Mouse (Mus musculus) olfactory bulb, adult 2 months (tissue): ENCODE results near the gene Rasa2. TPM values are rescaled to one million over a fixed set of nuclear protein-coding genes. Genes with fewer than 3 reads are reported as not detected.
"Not testable (repeated sequence)": the region's sequence is repeated elsewhere in the genome, so short reads cannot be mapped to it uniquely, and the experiment has no call there.

Experiments
- H3K27ac ChIP-seq: fragments of 200-500 bp; 2 replicates; pipeline ENCODE4 v1.5.1; 2012; ENCODE audit warnings: low read depth, low read length; ENCODE audit not compliant: insufficient read depth
- H3K4me1 ChIP-seq: fragments of 200-500 bp; 2 replicates; pipeline ENCODE4 v1.6.1; 2012; ENCODE audit warnings: low read length; ENCODE audit not compliant: control insufficient read depth, insufficient read depth
- H3K4me3 ChIP-seq: fragments of 200-500 bp; 2 replicates; pipeline ENCODE4 v1.5.1; 2012; ENCODE audit warnings: mild to moderate bottlenecking, low read depth, low read length, moderate library complexity; ENCODE audit not compliant: insufficient read depth
- CTCF ChIP-seq: fragments of 200-500 bp; IDR thresholded peaks from 2 replicates; pipeline ENCODE4 v1.5.1; 2012; ENCODE audit warnings: low read depth, mild to moderate bottlenecking, low read length, moderate library complexity; ENCODE audit not compliant: insufficient read depth
- POLR2A ChIP-seq: fragments of 200-500 bp; IDR thresholded peaks from 2 replicates; pipeline ENCODE4 v1.6.1; 2012; ENCODE audit warnings: mild to moderate bottlenecking, low read depth, low read length, moderate library complexity; ENCODE audit not compliant: insufficient read depth
- WGBS: fragments of 180-500 bp; shearing (Covaris S2); methylation state at CpG from one replicate; pipeline ENCODE4 v1.1.7; 2018; 5-methylcytosine and 5-hydroxymethylcytosine counted together
- polyA plus RNA-seq: library from polyadenylated mRNA; stranded (reverse); fragments of >200 nt; gene quantifications from 2 replicates; pipeline ENCODE4 v1.2.4, GENCODE M21; 2012; ENCODE audit warnings: low replicate concordance; ENCODE audit not compliant: missing spikeins, insufficient read depth, insufficient read length

Gene Rasa2
- polyA plus RNA-seq, 1 experiment, result not detected

GRCm38 (mm10) chr9:96543643-96544640 is 87.5 kb downstream of the Rasa2 start:
- peak; percentile 17; the same call in 1 of the 2 replicates for TF ChIP-seq CTCF
- TF ChIP-seq POLR2A, result no peak
- H3K4me3 ChIP-seq, result no peak overlapping the region
- peaks cover 4% of the 10 kb centered on the region for H3K4me1 ChIP-seq
- 35% methylated on average over 27 of the region's 27 CpGs for WGBS
- peak overlapping the region; percentile 42; the same call in 1 of the 2 replicates for H3K27ac ChIP-seq

- no peak overlapping the region for H3K27ac ChIP-seq
- TF ChIP-seq CTCF (no peak), POLR2A (no peak)
- peaks cover 16% of the 10 kb centered on the region for H3K4me1 ChIP-seq
- H3K4me3 ChIP-seq, result no peak overlapping the region
- 68% methylated on average over 10 of the region's 10 CpGs for WGBS
Measured at GRCm38 (mm10) chr9:96538916-96539315, 92.5 kb downstream of the Rasa2 start.

- peaks cover 16% of the 10 kb centered on the region for H3K4me1 ChIP-seq
- TF ChIP-seq POLR2A (no peak), CTCF (no peak)
- no peak overlapping the region for H3K4me3 ChIP-seq
- WGBS, result 92% methylated on average over 6 of the region's 6 CpGs
- H3K27ac ChIP-seq, result 0 out of 2 replicates have a peak overlapping the region, but pooled peaks have one; percentile 21
Measured at GRCm38 (mm10) chr9:96537615-96537919, 93.8 kb downstream of the Rasa2 start.

GRCm38 (mm10) chr9:96536895-96537614 is 94.4 kb downstream of the Rasa2 start:
- 18% methylated on average over 37 of the region's 37 CpGs for WGBS
- no peak for TF ChIP-seq CTCF
- TF ChIP-seq POLR2A, result no peak
- H3K27ac ChIP-seq, result peak overlapping the region; percentile 32; the same call in 1 of the 2 replicates
- peak overlapping the region; percentile 51 for H3K4me3 ChIP-seq
- peaks cover 16% of the 10 kb centered on the region for H3K4me1 ChIP-seq

- H3K4me1 ChIP-seq, result peaks cover 16% of the 10 kb centered on the region
- not testable (repeated sequence) for H3K4me3 ChIP-seq, H3K27ac ChIP-seq
- 95% methylated on average over 4 of the region's 4 CpGs for WGBS
Measured at GRCm38 (mm10) chr9:96536093-96536492, 95.3 kb downstream of the Rasa2 start.

GRCm38 (mm10) chr9:96535431-96535830 is 96.0 kb downstream of the Rasa2 start:
- Histone ChIP-seq H3K4me1 (peaks cover 18% of the 10 kb centered on the region), H3K27ac (no peak overlapping the region), H3K4me3 (no peak overlapping the region)
- whole genome bisulfite sequencing, result 57% methylated on average over 6 of the region's 6 CpGs
- no peak for TF ChIP-seq CTCF

- TF ChIP-seq CTCF, result no peak
- TF ChIP-seq POLR2A, result no peak
- no peak overlapping the region for H3K27ac ChIP-seq
- 93% methylated on average over 4 of the region's 4 CpGs for WGBS
Measured at GRCm38 (mm10) chr9:96534256-96534655, 97.2 kb downstream of the Rasa2 start.

GRCm38 (mm10) chr9:96533476-96533875 is 97.9 kb downstream of the Rasa2 start:
- Histone ChIP-seq H3K4me3 (no peak overlapping the region), H3K27ac (no peak overlapping the region), H3K4me1 (peaks cover 16% of the 10 kb centered on the region)
- TF ChIP-seq POLR2A, result no peak
- 81% methylated on average over 6 of the region's 6 CpGs for WGBS

More at GRCm38 (mm10) chr9:96534256-96534655, 97.2 kb downstream of the Rasa2 start:
- Histone ChIP-seq H3K4me1 (peaks cover 18% of the 10 kb centered on the region), H3K4me3 (no peak overlapping the region)

GRCm38 (mm10) chr9:96532531-96532930 is 98.9 kb downstream of the Rasa2 start:
- no peak overlapping the region for H3K27ac ChIP-seq
- WGBS, result 87% methylated on average over 4 of the region's 4 CpGs
- H3K4me1 ChIP-seq, result peaks cover 14% of the 10 kb centered on the region
- TF ChIP-seq CTCF (no peak), POLR2A (no peak)
- no peak overlapping the region for H3K4me3 ChIP-seq

GRCm38 (mm10) chr9:96530674-96531081 is 100.7 kb downstream of the Rasa2 start:
- Histone ChIP-seq H3K4me3 (no peak overlapping the region), H3K4me1 (peaks cover 5% of the 10 kb centered on the region; the same call in 1 of the 2 replicates), H3K27ac (no peak overlapping the region)
- TF ChIP-seq CTCF (no peak), POLR2A (no peak)
- WGBS, result 40% methylated on average over 11 of the region's 11 CpGs
